Mouse (Mus musculus) cerebellum, adult 9-11 months (tissue): Measurements from ENCODE around the gene Cbr4.

ENCODE experiments used
- DNase-seq: peaks from one replicate; pipeline ENCODE4 v3.0.0; 2022

The Cbr4 gene

GRCm38 (mm10) chr8:61497110-61497509 lies 9.6 kb downstream of the Cbr4 start:
- no peak for DNase-seq

GRCm38 (mm10) chr8:61499035-61499434 lies 11.5 kb downstream of the Cbr4 start:
- no peak for DNase-seq

GRCm38 (mm10) chr8:61500914-61501313 lies 13.4 kb downstream of the Cbr4 start:
- DNase-seq: no peak

GRCm38 (mm10) chr8:61502277-61502676 lies 14.7 kb downstream of the Cbr4 start:
- no peak for DNase-seq

GRCm38 (mm10) chr8:61515110-61515930 lies 27.8 kb downstream of the Cbr4 start:
- DNase-seq: no peak

GRCm38 (mm10) chr8:61515931-61516744 lies 28.6 kb downstream of the Cbr4 start:
- DNase-seq: peak; percentile 79

GRCm38 (mm10) chr8:61516745-61517501 lies 29.4 kb downstream of the Cbr4 start:
- DNase-seq: no peak

- no peak for DNase-seq
Measured at GRCm38 (mm10) chr8:61517502-61518185, 30.1 kb downstream of the Cbr4 start.

GRCm38 (mm10) chr8:61522132-61522531 lies 34.6 kb downstream of the Cbr4 start:
- DNase-seq: no peak

GRCm38 (mm10) chr8:61527037-61527436 lies 39.5 kb downstream of the Cbr4 start:
- DNase-seq: no peak

GRCm38 (mm10) chr8:61528197-61528596 lies 40.7 kb downstream of the Cbr4 start:
- no peak for DNase-seq

- no peak for DNase-seq
Measured at GRCm38 (mm10) chr8:61528642-61529041, 41.1 kb downstream of the Cbr4 start.

- no peak for DNase-seq
Measured at GRCm38 (mm10) chr8:61531944-61532795, 44.6 kb downstream of the Cbr4 start.

- no peak for DNase-seq
Measured at GRCm38 (mm10) chr8:61532831-61533230, 45.3 kb downstream of the Cbr4 start.

- DNase-seq: no peak
Measured at GRCm38 (mm10) chr8:61533356-61533926, 45.9 kb downstream of the Cbr4 start.

GRCm38 (mm10) chr8:61535472-61535871 lies 47.9 kb downstream of the Cbr4 start:
- DNase-seq: no peak

- DNase-seq: no peak
Measured at GRCm38 (mm10) chr8:61537471-61537870, 49.9 kb downstream of the Cbr4 start.

GRCm38 (mm10) chr8:61539828-61540500 lies 52.4 kb downstream of the Cbr4 start:
- peak; percentile 22 for DNase-seq

- DNase-seq: no peak
Measured at GRCm38 (mm10) chr8:61549585-61549984, 62.1 kb downstream of the Cbr4 start.

- DNase-seq: no peak
Measured at GRCm38 (mm10) chr8:61550006-61550748, 62.6 kb downstream of the Cbr4 start.
